Mouse (Mus musculus) v-Abl transformed pro-B cells (cell line): ENCODE measurements around the gene 4931409K22Rik.

Source experiments
- in situ Hi-C, 2 experiments: fragments of 400-800 bp; cut with MboI; formaldehyde crosslinking; loops; one replicate each; pipeline ENCODE4 v1.15.1; 2025; ENCODE audit not compliant: unreplicated experiment in 2 of 2

4931409K22Rik gene

DNA sequence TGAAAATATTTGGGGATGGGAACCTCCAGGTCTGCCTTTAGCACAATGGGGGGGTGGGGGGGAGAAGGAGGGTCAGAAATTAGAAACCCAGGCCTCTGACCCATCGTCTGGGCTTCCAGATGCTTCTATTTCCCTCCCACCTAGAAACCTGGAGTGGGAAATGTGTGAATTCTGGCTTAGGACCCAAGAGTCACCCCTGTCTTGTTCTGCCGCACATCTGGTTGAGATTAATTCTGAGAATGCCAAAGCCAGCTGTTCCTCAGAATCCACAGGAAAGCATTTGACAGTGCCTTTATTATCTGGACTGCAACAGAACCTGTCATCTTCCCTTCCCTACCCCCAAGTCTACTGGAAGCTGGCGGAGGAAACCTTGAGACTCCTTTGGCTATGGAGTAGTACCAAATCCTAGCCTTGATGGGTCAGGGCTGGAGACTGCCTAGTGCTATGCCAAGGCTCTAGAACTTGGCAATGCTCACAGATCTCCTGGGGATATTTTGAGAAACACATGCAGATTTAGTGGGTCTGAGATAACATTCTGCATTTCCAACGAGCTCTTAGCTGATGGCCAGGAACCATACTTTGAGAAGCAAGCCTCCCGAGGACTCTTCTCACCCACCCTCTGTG is 2.9 kb downstream of the 4931409K22Rik start:
- in situ Hi-C loops: no loop called here

DNA sequence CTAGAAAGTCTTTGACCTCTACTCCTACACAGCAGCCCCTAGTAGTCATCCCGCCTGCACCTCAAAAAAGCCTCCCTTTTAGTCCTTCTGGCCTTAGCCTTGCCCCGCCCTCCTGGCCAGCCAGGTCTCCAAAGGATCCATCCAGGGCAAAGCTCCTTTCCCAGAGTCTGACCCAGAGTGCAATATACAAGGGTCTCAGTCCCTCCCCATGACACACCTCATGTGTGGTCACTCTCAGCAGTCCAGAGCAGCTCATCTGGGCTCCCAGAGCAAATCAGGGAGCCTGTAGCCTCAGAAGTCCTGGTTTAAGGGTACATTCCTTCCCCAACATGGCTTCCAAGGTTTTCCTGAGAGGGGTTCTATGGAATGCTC is 5.3 kb downstream of the 4931409K22Rik start:
- in situ Hi-C loops: no loop called here

- in situ Hi-C loops: no loop called here
These were observed 5.9 kb downstream of the 4931409K22Rik start for GRCm38 (mm10) chr5:24550598-24551316.

GRCm38 (mm10) chr5:24542643-24543042 is 14.0 kb downstream of the 4931409K22Rik start:
- in situ Hi-C loops: no loop called here

DNA sequence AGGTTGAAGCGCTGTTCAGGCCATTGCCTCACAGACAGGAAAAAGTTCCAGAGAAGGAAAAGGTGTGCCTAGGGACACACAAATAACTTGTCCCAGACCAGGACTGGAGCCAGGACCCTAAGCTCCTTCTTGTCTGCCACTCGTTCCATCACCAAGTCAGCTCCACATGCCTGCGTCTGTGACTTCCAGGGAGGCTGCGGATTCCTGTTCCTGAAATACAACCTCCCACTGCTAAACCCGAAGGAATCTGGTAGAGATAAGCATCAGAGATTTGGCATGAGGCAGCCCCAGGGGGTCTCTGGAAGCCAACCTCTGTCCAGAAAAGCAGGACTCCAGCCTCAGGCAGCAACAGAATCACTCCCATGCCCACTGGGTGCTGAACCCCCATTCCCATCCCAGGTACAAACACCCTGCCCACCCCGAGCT is 15.5 kb downstream of the 4931409K22Rik start:
- in situ Hi-C loops: no loop called here

- in situ Hi-C loops: no loop called here
These were observed 16.0 kb downstream of the 4931409K22Rik start, which contains the start of gene Asb10 for GRCm38 (mm10) chr5:24540387-24541143. Gene Asb10 (minus strand): TSS chr5:24540978.

DNA sequence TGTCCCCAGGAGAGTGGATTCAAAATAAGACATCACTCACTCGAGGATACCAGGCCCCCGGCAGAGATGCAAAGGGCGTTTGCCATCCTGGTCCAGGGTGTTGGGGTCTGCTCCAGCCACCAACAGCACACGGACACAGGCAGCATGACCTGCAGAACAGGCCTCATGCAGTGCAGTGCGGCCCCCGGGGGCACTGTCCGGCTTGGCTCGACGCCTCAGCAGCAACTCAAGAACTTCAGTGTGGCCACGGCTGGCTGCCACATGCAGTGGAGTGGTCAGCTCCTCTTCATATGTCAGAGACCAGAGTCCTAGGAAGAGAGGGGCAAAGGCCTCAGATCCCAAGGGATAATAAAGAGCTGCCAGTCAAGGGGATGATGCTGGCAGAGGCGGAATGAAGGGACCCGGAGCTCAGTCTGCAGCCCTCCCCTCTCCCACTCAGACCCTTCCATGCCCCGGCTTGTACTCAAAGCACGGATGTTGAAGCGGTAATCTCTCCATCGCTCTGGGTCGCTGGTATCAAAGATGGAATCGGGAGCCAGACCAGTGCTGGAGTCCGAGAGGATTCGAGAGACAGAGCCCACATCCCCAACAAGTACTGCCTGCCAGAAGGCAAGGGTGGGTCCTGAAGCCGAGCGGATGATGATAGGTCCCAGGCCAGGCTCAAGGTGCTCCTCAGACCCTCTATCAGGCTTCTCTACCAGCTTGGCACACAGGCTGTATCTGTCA is 16.9 kb downstream of the 4931409K22Rik start:
- in situ Hi-C loops: loop anchor here (5.0 kb wide), 2 partner anchors 43 to 53 kb away; no protein-coding TSS in a partner anchor

GRCm38 (mm10) chr5:24537618-24538017 is 19.0 kb downstream of the 4931409K22Rik start:
- in situ Hi-C loops: loop anchor here (5.0 kb wide), 2 partner anchors 45 to 55 kb away; no protein-coding TSS in a partner anchor

DNA sequence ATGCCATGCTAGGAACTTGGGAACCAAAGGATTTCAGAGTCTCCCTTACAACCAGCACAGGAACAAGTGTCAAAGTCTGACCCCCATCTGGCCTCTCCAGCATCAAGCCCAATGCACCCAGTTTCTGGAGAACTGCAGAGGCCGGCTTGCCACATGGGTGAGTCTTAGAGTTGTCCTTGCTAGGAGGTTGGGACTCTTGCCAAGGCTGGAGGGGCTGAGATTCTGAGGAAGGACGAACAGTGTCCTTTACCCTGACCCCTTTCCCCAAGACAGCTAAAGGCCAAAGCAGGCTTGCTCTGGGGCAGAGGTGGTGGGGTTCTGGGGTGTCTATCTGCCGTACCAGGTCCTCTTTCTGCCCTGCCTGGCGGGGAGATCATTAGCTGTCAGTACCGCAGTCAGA is 20.1 kb downstream of the 4931409K22Rik start:
- in situ Hi-C loops: loop anchor here (5.0 kb wide), 2 partner anchors 46 to 56 kb away; no protein-coding TSS in a partner anchor

DNA sequence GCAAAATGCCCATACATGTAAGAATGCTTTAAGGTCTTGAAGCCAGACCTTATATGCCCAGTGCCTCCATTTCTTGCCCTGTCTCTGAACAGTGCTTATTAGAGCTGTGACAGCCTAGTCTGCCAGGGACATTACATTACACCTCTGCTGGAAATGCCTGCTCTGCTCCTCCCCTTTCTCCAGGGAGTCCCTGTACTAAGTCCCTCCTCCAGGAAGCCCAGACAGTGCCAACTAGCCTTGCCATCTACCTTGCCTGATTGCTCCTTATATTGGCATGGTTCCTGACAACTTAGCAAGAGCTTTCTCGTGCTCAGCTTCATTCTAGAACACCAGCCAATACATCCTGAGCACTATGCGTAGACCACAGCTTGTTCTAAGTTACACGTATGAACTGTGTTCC is 20.9 kb downstream of the 4931409K22Rik start:
- in situ Hi-C loops: loop anchor here (5.0 kb wide), 2 partner anchors 47 to 57 kb away; no protein-coding TSS in a partner anchor

DNA sequence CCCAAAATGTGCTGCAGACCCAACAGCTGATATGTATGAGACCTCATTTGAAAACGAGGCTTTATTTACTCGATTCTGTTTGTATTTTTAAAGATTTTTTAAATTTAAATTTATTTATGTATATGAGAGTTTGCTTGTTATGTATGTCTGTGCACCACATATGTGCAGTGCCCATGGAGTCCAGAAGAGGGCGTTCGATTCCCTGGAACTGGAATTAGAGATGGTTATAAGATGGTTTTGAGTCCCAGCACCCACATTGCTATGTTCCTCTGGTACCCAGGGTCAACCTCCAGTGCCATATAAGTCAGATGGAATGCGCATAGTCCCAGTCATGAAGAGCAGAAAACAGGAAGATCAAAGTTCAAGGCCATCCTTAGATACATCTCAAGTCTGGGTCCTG is 22.3 kb downstream of the 4931409K22Rik start:
- in situ Hi-C loops: no loop called here

DNA sequence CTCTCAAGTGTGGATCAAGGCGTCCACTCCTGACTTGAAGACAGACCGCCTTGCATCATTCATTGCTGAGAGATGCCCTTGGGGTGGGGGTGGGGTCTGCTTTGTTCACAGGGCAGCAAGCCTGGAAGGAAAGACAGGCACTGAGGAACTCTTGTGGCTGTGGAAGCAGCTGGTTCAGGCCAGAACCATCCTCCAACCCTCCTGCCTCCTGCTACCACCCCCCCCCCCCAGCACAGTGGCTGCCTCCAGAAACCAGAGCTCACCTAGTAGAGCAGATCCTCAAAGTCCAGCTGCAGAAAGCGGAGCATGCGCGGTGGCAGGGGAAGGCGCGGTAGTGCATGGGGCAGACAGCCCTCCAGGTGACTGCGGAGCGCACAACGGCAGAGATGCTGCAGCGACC is 23.2 kb downstream of the 4931409K22Rik start:
- in situ Hi-C loops: no loop called here

GRCm38 (mm10) chr5:24530042-24530689 is 26.4 kb downstream of the 4931409K22Rik start:
- in situ Hi-C loops: no loop called here

DNA sequence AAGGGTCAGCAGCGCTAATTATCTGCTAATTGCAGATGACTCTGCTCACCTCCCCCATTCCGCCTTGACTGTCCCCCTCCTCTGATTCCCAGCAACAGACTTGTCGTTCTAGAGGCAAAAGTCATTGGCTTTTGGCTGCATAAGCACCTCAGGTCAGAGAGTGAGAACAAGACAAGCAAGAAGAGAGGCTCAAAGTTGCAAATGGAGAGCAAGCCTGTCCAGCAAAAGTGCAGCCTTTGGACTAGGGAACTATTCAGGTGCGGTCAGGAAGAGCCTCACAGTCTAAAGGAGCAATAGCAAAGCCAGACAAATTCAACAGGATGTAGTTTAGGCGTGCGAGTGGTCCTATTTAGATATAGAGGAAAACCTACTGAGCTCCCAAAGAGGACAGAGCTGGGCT is 28.8 kb downstream of the 4931409K22Rik start:
- in situ Hi-C loops: no loop called here

DNA sequence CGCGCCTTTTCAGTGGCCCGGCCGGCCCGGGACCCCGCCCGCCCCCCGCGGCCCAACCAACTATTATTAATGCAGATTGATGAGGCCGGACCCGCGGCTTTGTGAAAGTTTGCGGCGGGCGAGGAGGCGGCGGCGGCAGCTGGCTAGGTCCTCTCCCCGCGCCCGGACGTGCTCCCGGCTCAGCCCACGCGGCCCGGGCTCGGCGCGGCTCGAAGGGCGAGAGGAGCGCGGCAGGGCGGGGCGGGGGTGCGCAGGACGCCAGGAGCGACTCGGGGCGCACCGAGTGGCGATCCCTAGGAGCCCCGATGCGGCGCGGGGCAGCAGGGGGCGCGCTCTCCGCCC is 29.7 kb downstream of the 4931409K22Rik start, which contains the start of gene Gbx1:
Gene Gbx1 (minus strand): TSS at position 314 of the 342 bp plus-strand sequence.
- in situ Hi-C loops: no loop called here

DNA sequence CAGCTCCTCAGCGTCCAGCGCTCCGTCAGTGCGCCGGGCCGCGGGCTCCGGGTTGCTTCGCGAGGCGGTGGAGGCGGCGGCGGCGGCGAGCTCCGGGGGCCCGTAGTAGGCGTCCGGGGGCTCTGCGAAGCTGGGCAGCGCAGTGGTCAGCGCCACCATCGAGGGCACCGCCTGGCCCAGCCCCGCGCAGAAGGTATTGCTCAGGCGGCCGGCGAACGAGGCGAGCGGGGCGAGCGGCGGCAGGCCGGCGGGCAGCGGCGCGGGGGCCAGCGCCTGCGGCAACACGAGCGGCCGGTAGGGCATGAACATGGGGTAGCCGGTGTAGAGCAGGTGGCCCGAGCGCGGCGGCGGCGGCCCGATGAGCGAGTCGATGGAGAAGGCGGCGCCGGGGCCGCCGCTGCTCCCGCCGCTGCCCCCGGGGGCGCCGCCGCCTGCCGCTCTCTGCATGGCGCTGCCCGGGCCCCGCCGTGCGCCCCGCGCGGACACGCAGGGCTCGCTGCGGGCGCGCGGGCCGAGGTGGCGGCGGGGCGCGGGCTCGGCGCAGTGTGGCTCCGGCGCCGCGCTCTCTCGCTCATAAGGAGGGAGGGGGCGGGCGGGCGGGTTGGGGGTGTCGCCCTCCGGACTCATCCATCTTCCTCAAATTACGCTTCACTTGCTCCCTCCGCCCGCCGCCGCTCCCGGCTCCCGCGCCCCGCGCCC is 30.3 kb downstream of the 4931409K22Rik start:
- in situ Hi-C loops: no loop called here

DNA sequence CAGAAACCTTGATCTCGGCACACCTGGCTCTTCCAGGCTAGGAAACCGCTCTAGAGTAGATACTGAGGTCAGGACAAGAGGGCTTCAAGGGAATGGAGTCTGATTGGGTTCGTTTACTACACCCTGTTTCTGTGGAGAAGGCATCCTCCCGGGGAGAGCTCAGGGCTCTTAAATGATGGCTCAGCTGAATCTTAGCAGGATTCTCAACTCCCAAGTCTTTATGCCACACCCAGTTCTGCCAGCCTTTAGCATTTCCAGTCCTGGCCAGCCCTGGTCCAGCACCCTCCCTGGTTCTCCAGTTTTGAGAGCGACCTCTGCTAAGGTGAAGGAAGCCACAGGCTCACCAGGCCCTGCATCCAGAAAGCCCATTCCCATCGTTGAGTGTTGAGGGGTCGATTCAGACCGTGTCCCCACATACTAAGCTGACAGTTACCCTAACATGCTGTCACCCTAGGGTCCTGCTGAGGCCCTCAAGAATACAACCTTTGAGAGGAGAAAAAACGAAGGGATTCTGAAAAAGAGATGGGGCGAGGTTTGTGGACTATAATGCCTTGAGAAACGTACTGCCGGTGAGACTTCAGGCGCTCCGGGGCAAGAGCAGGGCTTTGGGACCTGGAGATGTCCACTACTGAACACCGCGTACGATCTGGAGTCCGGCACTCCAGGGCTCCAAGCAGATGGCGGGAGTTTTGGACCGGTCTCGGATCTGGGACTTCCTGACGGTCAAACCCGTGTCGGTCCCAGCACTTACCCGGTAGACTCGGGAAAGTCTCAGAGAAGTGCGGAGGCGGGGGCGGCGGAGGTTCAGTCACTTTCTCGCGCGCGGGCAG is 31.0 kb downstream of the 4931409K22Rik start:
- in situ Hi-C loops: no loop called here

- in situ Hi-C loops: no loop called here
These were observed 32.1 kb downstream of the 4931409K22Rik start for GRCm38 (mm10) chr5:24524522-24524921.

DNA sequence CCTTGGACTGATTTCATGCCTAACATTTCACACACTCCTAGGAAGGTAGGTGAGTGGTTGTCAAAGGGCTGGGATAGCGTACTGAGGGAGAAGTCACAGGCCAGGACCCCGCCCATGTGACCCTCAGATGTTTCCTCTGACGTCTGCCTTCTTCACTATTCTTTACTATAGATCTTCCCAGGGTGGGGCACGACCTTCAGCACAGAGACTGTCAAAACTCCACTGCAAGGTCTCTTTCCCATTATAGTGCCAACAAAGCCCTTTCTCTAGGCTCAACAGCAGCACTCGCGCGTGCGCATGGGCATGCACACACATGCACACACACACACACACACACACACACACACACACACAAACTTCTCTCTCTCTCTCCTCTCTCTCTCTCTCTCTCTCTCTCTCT is 32.8 kb downstream of the 4931409K22Rik start:
- in situ Hi-C loops: no loop called here
